Mouse (Mus musculus) yolk sac, embryonic 10.5 days (tissue): ENCODE results near the gene Ift52.
A peak's percentile ranks its signal among the peaks of the same experiment; 100 is the strongest.

Experiments used
- DNase-seq: peaks from one replicate; pipeline ENCODE4 v3.0.0-alpha.2; 2017; ENCODE audit warnings: low spot score

Gene Ift52

DNA sequence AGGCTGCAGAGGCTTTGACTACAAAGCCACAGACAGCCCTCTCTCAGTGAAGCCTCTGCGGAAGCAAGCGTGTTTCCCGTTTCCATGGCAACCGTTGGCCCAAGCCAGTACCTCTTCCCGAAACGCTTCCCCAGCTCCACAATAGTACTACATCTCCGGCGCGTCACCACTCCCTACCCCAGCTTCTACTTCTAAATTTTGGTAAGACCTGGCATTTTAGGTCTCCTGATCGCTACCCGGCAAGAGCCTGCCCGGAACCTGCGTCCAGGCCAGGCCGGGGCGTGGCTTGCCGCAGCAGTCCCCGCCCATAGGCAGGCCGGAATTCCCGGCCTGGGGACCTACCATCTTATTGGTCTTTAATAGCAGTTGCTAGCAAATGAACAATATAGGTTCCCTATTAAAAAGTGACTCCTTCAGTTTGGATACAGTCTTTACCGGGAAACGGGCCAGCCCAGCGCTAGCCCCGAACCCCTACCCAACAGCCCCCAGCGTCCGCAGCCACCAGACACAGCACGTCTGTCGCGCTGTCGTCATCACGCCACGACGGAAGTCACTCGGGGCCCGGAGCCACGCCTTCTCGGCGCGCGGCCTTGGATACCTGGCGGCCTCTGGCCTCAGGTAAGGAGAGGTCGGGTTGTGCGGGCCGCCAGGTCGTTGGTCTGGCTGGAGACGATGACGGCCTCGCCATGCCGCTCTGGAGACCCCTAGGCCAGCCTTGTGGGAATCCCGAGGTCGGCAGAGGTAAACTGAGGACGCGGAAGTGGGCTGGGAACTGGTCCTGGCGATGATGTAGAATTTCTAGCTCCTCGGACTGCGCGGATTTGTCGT lies at the start of gene Ift52:
Ift52 (plus strand) TSS at position 439 of the 828 bp plus-strand sequence.
- DNase-seq, result peak; percentile 94

DNA sequence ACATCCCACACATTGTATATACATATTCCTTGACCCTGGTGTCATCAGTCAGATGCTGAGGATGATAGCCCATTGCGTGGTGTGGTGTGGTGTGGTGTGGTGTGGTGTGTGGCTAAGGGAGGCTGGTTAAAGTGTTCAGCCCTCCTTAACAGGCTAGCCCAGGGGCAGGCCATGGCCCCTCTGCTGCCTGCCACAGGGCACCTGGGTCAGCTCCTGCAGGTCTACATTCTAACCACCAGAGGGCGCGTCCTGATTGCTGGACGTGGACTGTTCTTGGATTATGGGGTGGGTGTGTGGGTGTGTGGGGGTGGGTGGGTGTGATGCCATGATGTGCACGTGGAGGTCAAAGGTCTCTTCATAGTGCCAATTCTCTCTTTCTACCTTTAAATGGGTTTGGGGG lies 48.8 kb upstream of the Ift52 start:
- no peak for DNase-seq

DNA sequence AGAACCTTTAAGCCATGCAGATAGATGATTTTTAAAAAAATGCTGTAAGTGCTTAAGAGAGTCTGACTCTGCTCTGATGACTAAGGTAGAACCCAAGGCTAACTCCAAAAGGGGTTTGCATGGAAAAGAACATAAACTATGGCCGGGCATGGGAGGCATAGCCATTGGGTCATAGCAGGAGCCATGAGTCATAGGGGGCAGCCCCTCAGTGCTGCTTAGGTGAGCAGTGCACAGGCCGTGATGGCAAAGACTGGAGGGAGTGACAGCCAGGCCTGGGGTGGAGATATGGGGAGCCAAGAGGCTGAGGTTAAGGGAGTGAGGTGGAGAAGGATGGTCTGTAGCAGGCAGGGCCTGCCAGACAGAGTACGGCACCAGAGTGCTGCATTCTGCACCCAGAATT lies 48.1 kb upstream of the Ift52 start:
- no peak for DNase-seq

DNA sequence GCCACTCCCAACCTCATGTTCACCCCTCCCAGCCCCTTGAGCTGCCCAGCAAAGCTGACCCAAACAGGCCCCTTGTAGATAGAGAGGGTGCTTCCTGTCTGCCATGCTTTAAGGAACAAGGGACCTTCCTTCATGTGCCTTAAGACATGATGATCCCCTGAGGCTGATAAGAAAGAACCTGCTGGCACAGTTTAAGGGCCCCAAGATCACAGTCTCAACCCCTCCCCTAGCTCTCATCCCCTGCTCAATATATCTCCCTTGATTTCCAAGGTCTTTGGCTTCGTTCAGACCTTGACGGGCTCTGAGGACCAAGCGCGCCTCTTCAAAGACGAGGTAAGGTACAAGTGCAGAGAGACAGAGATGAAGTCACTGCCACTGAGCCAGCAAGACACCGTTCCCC lies 46.3 kb upstream of the Ift52 start:
- no peak for DNase-seq

DNA sequence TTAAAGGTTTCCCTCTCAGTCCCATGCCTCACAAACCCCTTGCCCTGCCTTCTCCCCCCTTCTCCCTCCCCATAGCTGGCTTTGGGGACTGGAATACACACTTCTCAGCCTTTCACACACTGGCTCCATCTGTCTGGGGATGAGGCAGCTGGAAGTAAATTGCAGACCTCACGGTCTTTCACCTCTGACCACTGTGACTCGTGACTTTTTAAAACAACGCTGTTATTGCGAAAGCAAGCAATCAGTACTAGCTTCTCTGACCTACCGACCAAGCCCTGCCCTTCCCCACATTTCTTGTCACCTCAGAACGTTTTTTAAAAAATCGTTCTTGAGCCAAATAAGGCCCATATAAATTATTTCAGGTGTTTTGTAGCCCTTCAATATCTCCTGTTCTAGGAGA lies 44.4 kb upstream of the Ift52 start:
- DNase-seq, result peak; percentile 76

DNA sequence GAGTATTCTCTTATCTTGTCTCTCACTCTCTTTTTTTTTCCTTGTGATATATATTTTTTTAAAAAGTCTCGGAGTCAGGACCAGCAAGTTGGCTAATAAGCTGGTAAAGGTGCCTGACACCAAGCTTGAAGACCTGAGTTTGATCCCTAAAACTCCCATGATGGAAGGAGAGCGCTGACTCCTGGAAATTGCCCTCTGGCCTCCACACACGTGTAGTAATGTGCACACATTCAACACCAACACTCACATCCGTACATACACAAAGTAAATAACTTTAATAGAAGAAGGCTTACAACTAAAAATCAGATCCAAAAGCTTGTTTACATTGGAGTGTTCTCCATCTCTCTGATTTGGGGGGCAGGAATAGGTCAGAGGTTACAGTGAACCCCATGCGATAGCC lies 43.9 kb upstream of the Ift52 start:
- no peak for DNase-seq

DNA sequence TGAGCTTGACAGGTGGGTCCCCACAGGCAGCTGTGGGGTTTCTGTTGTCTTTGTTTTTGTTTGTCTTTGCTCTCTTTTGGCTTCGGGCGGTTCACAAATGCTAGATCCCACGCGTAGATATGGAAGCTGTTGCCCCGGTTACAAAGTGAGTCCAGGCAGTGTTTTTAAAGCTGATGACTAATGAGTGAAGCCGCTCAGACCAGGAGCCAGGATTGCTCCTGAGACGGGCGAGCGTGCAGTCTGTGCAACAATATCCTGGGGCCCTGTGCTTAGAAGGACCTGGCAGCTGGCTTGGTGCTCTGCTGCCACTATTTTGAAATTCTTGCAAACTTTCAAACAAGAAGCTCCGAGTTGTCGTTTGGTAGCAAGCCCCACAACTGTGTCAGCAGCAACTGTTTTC lies 43.5 kb upstream of the Ift52 start:
- peak; percentile 56 for DNase-seq

DNA sequence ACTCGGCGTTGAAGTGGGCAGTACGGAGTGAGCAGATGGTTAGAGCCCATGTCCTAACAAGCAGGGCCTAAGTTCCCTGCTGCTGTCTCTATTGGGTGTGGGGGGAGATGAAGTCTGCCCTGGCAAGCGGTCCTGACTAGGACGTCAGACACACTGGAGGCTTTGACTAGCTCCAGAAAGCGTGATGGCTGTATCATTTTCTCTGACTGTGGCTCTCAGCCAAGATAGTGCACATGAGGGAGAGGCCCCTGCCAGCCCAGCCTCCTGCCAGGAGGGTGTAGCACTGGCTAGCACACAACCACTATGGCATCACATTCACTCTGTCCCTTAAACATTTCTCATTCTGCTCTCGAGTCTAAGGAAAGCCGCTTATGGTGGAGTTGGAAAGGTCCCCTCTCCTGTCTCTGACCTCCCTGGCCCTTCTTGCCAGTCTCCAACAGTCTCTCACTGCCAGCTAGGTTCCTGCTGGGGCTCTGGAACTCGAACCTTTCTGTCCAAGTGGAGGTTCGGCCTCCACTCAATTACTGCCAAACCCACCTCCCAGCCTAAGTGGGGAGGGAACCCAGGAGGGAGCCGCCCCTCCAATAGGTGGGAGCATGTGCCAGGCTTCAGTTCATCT lies 41.9 kb upstream of the Ift52 start:
- DNase-seq, result no peak

DNA sequence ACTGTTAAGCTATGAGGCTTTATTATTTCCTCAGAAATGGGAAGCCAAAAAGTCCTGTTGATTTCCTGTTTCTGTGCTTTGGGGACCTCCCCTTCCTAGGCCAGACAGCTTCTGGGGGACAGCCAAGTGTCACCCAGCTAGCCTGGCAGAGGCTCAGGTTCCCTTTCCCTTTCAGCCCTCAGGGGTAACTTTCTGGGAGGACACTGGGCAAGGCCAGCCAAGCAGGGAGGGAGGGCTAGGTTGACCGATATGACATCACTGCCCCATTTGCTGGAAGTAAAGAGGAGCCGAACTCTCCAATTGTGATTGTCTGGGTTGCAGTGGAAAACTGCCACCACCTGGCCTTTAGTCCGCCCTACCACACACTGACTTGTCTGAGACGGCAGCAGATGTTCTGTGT lies 41.2 kb upstream of the Ift52 start:
- DNase-seq, result no peak

DNA sequence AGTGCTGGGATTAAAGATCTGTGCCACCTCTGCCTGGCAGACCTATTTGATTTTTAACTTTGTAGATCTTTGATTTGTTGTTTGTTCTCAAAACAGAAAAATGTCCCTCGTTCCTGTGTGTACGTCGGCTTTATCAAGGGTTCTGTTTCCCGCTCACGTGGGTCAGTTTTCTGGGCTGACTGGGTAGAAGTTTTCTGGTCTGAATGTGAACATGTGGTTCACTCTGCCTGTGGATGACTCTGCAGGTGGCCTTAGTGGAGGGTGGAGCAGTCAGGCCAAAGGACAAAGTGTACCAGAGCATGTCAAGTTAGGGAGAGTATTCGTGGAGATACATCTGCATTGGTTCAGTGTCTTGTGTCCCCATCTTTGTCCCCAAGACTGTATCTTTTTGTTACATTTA lies 32.8 kb upstream of the Ift52 start:
- no peak for DNase-seq

DNA sequence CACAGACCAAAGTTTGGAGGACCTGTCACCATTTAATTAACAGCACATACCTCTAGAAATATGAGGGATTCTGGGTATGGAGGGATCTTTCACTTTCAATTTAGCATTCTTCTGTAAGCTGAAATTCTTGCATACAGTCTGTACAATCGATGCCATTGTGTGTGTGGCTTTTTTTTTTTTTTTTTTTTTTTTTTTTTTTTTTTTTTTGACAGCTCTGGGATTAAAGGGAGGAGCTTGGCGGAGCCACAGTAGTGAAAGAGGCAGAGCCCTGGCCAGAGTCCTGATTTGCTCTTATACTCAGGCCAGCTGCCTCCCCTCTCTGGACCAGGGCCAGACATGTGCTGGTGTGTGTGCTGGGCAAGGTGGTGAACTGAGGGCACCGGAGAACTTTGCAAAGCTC lies 31.2 kb upstream of the Ift52 start:
- DNase-seq, result no peak

DNA sequence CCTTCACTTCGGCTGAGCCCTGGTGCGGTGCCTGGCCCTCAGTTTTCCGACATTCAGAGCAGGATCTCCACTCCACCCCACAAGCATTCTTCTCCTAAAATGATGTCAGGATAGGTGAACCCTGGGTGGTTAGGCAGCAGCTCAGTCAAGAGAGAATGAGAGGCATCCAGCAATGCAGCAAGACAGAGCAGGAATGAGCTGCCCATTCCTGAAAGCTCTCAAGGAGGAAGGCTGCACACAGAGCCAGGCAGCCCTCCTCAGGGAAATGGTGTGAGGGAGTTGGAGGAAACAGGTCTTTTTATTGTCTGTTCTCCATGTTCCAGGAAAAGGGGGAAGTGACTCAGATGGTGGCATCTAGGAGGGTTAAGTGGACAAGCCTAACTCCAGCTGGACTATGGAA lies 30.4 kb upstream of the Ift52 start:
- no peak for DNase-seq

DNA sequence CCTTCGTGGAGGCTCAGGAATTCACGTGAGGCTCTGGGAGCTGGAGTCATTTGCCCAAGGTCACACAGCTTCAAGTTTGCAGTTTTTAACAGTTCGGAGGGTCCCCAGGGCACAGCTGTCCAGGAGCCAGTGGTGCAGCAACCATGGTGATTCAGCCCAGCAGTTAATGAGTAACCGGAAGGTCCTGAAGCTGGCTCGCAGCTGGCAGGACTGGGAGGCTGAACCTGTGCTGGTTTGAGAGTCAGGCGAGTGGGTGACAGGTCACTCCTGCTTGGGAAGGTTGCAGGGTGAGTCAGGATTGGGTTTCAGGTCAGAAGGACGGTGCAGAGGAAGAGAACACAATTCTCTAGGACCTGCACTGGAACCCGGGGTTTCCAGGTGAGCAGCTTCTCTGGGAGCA lies 29.9 kb upstream of the Ift52 start, which contains the start of gene Sgk2:
Sgk2 (plus strand) TSS at position 113 of the 400 bp plus-strand sequence.
- peak; percentile 81 for DNase-seq

DNA sequence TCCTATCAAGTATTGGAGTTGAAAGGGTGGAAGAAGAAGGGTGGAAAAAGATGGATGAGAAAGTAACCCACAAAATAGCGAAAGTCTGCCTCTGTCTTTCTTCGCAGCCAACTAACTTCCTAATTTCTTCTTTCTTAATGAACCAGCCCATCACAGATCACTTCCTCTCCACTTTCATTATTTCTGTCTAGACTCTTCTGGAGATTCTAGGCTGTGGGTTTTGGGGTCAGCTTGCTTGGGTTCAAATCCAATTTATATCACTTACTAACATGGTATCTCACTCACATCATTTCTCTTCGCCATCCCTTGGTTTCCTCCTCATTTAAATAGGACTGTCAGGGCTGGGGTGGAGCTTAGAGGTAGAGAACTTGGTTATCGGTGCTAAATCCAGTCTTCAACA lies 28.9 kb upstream of the Ift52 start:
- DNase-seq, result no peak

DNA sequence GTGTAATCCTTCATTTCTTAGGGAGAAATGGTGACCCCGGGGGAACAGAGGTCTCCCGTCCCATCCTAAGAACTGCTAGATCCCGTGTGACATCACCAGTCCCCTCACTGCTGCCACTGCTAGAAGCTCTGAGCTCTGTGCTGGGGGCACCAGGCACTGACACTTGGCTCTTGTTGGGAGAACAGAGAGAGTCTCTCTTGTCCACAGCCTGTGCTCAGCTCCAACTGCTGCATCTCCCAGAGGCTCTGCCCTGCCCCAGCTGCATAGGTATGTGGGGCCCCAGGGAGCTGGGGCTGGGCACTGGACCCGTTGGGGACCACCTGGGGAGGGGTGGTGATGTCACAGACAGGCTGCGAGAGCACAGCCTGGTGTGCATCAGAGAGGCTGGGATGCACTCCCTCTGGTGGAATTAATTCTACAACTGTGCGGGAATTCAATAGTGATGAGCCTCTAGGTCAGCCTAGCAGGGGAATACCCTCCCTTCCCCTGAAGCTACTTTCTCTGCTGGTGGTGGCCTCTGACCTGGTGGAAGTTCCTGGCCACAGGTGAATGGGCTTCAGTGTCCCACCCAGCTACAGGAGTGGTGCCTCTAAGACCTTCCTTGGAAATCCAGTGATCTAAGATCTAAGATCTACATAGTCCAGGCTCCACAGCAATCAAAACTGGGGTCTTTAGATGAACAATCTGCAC lies 25.6 kb upstream of the Ift52 start:
- no peak for DNase-seq

DNA sequence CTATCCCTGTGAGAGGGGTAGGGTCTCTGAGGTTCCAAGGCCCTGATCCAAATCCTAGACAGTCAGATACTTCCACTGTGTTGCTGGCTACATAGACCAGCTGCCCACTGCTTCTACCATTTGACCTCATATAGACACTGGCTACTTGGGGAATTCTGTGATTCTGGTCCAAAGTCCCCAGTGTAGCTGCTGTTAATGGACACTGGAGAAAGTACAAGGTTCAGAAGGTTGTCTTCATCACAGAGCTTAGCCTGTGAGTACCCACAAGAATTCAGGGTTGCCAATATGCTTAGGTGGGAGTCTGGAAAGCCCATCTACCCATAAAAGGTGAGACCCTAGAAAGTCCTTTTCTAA lies 25.1 kb upstream of the Ift52 start:
- peak; percentile 42 for DNase-seq

DNA sequence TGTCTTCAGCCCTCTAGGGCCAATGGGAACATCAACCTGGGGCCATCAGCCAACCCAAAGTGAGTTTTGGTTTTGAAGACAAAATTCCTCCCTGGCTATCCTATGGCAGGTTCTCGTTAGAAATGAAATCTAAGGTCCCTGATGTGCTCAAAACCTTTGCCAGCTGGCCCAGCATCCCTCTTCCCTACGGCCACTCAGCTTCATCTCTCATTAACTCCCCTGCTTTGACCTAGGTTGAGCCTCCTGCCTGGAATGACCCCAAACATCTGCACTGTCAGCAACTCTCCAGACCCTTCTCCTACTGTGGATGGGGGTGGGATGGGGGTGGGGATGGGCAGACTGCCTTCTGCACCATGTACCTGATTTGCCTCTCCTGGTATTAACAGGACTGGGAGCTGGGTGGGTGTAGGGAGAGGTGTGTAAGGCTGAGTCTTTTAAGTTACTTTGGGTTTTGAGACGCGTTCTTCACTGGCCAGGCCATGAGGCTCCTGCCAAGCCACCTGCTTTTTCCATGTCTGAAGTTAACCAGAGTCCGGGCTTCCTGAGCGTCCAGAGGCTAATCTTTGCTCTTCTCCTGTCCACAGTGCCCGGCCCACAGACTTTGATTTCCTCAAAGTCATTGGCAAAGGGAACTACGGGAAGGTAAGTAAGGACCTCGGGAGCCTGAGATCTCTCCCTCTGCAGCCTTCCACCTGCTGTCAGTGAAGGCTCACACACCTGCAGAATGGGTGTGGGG lies 23.1 kb upstream of the Ift52 start:
- DNase-seq, result no peak

DNA sequence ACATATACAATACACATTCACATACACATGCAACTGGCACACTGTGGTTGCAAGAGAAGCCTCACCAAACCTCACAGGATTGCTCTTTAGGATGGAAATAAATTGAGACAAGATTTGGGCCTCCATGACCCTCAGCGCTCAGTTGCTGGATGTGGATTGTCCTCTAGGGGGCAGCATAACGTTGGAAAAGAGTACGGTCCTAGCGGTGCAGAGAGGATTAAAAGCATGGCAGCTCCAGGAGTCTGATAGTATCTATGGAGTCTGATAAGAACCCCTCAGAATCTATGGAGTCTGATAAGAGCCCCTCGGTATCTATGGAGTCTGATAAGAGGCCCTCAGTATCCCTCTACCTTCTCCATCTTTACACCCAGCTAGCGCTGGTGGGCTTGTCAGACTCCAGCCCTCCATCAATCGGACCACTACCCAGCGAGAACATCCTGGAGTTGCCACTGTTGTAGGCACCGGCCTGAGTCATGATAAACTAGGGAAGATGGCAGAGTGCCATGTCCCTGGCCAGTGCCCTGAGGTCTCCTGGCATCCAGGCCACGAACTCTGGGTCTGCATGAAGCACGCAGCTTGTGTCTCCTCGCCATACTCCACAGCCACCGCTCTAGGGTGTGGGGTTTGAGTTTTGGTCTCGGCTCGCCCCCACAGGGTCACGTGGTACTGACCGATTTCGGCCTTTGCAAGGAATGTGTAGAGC lies 18.5 kb upstream of the Ift52 start:
- peak; percentile 57 for DNase-seq

DNA sequence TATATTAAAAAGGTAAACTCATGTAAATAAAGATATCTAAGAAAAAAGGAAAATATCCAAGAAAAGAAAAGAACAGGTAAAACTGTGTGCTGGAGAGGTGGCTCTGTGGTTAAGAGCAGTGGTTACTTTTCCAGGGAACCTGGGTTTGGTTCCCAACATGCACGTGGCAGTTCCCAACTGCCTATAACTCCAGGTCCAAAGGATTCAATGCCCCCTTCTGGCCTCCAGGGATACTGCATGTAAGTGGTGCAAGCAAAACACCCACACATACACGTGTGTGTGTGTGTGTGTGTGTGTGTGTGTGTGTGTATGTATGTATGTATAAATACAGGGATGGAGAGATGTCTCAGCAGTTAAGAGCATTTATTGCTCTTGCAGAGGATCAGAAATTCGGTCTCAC lies 17.4 kb upstream of the Ift52 start:
- no peak for DNase-seq

DNA sequence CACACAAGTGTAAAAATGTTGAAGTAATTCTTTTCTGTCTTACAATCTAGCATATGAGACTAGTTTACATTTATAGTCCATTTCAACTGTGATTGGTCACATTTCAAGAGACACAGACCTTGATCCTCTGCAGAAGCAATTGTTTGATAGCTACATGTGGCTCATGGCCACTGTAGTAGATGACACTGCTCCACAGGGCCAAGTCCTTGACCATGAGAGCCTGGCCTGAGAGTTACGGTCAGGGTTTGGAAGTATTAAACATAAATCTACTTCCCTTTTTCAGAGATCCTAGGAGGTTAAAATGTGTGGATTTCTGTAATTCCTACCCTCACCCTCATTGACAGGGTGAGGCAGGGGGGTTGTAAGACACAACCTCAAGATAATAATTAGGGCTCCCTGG lies 16.1 kb upstream of the Ift52 start:
- DNase-seq, result no peak

DNA sequence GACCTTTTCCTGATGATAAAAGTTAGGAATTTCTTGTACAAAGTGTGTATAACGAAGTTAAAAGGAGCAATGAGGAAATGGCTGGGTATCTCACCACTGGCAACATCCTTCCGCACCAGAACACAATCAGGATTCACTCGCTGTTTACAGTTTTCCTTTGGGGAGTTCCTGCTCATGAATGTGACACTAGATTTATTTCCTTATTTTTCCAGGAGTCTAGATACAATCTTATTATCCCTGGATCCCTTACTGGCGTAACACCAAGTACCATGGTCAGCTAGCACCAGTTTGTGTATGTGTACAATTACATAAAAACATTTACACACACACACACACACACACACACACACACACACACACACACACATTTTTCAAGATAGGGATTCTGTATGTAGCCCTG lies 9.9 kb upstream of the Ift52 start:
- no peak for DNase-seq

DNA sequence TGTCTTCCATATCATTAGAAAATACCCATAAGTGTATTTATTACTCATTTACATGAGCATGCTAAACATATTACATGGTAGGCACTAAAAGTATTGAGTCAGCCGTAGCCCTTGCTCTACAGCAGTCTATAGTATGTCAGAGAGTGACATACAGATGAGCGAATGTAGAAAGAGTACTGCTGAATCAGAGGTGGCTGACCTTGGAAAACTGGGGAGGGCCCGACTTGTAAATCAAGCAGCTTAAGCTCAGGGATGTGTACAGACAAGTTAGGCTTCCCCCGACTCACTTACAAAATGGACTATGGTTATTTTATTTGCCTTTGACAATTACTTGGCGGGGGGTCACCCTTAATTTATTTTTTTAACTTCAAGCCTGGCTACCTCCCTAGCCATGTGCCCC lies 14.1 kb downstream of the Ift52 start:
- DNase-seq, result no peak
